12 mouse cellular contexts compared by ENCODE assay signal in the genomic region with DNA sequence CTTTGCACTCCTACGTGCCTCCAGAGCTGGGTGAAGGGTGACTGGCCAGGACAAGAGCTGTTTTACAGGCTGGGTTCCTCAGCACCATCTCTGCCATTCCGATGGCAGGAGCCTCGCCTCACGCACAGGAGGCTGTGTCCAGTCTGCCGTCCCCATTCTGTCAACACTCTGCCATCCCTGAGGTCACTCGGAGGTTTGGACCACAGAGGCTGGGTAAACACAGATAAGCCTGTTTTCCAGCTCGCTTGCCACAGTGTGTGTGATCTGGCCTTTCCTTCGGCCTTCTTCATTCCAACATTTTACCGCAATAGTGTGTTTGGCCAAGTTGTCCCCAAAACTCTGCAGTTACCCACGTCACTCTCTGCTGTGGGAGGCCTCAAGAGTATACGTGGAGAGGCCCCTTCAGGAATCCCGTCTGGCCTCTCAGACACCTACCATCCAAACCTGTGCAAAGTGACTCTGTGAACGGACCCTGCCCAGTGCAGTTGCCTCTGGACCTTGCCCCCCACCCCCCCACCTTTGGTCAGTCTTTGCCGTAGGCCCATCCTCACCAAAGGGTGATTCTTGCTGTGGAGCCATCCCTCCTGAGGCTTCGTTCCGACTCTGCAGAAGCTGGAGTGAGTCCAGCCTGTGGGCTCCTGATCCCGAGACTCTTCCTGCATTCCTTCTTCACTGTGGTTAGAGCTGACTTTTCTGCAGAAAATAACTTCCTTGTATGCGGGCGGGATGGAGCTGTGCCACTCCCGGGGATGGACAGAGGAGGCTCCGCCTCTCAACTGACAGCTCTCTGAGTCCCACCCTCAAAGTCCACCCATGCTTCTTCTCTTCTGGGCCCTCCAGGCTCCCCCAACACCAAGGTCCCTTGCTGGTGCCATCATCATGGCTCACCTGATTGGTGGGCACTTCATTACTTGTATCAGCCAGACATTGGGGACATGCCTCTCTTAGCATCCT. TPM values are rescaled to one million over a fixed set of nuclear protein-coding genes. Genes with fewer than 3 reads are reported as not detected.
DNase-seq lines count a peak whose midpoint lies in the region; ATAC-seq and TF ChIP-seq lines count a peak whose summit lies in the region.
"Had no signal": no experiment of that assay in that cellular context is flagged by ENCODE, and none has a peak within 500 bp of the region (broad histone marks: within the 10 kb centered on the region; RNA-seq: fewer than 3 reads in every experiment).

No protein-coding gene starts in this region.

- DNase-seq in cerebellum, adult 2 months = peak; percentile 58 to 70
- DNase-seq in cerebellum, adult 8-10 months = no peak
- no peak for DNase-seq in lung, embryonic 14.5 days
- no peak for DNase-seq in lung, postnatal 36 days
- DNase-seq in left cerebral cortex, postnatal 10 days (ENCODE audit: extremely low spot score in 1 of 2, low spot score in 2 of 2) = no peak
- DNase-seq in kidney, adult 8-10 months = no peak
- DNase-seq: adrenal gland, postnatal 10 days had no signal

- no peak for TF ChIP-seq POLR2A in cerebellum, adult 2 months (IDR thresholded peaks at IDR 0.05; ENCODE audit: borderline replicate concordance, insufficient read depth, low read length)

- peaks cover 62% of the 10 kb centered on the region for H3K4me1 ChIP-seq in cerebellum, adult 2 months (ENCODE audit: control insufficient read depth, insufficient read depth, low read length)
- H3K4me1 ChIP-seq in lung, embryonic 14.5 days (ENCODE audit: insufficient read depth) = peaks cover 6% of the 10 kb centered on the region; the same call in 1 of the 2 replicates
- H3K4me1 ChIP-seq in heart, embryonic 15.5 days (replicated peaks) = peaks cover 19% of the 10 kb centered on the region
- H3K4me1 ChIP-seq in stomach, embryonic 14.5 days (ENCODE audit: control insufficient read depth, insufficient read depth, low read length) = no peaks in the 10 kb centered on the region
- H3K4me1 ChIP-seq: limb, embryonic 15.5 days; midbrain, embryonic 15.5 days had no signal

- WGBS in cerebellum, adult 2 months = 50% methylated on average over 21 of the region's 21 CpGs
- WGBS in lung, embryonic 14.5 days = 32% methylated on average over 21 of the region's 21 CpGs
- 36% methylated on average over 21 of the region's 21 CpGs for WGBS in heart, embryonic 15.5 days
- 57% methylated on average over 21 of the region's 21 CpGs for WGBS in stomach, embryonic 14.5 days

- intact Hi-C loops in left cerebral cortex, postnatal 10 days (cut with DNase I) = no loop called here

- no peaks in the 10 kb centered on the region for H3K27me3 ChIP-seq in cerebellum, adult 2 months (ENCODE audit: control insufficient read depth, insufficient read depth, low read length)
- H3K27me3 ChIP-seq in lung, embryonic 14.5 days (ENCODE audit: insufficient read depth, low read length) = no peaks in the 10 kb centered on the region
- no peaks in the 10 kb centered on the region for H3K27me3 ChIP-seq in heart, embryonic 15.5 days
- H3K27me3 ChIP-seq in stomach, embryonic 14.5 days (ENCODE audit: control insufficient read depth, insufficient read depth, low read length) = no peaks in the 10 kb centered on the region
- H3K27me3 ChIP-seq: limb, embryonic 15.5 days; midbrain, embryonic 15.5 days had no signal

- no peaks in the 10 kb centered on the region for H3K9me3 ChIP-seq in lung, embryonic 14.5 days (ENCODE audit: low read depth, low read length)
- no peaks in the 10 kb centered on the region for H3K9me3 ChIP-seq in heart, embryonic 15.5 days (replicated peaks)
- no peaks in the 10 kb centered on the region for H3K9me3 ChIP-seq in stomach, embryonic 14.5 days (ENCODE audit: control insufficient read depth, low read depth, low read length)
- H3K9me3 ChIP-seq: limb, embryonic 15.5 days; midbrain, embryonic 15.5 days had no signal

- no peak overlapping the region for H3K9ac ChIP-seq in lung, embryonic 14.5 days
- no peak overlapping the region; the same call in 1 of the 2 replicates for H3K9ac ChIP-seq in heart, embryonic 15.5 days
- no peak overlapping the region for H3K9ac ChIP-seq in stomach, embryonic 14.5 days (replicated peaks; ENCODE audit: low read depth, low read length)
- H3K9ac ChIP-seq: limb, embryonic 15.5 days; midbrain, embryonic 15.5 days had no signal

- no peaks in the 10 kb centered on the region for H3K36me3 ChIP-seq in lung, embryonic 14.5 days (ENCODE audit: insufficient read depth)
- H3K36me3 ChIP-seq in heart, embryonic 15.5 days = no peaks in the 10 kb centered on the region
- H3K36me3 ChIP-seq in stomach, embryonic 14.5 days (ENCODE audit: control insufficient read depth, insufficient read depth, low read length) = no peaks in the 10 kb centered on the region
- H3K36me3 ChIP-seq: limb, embryonic 15.5 days; midbrain, embryonic 15.5 days had no signal

- no peak for TF ChIP-seq CTCF in cerebellum, adult 2 months (IDR thresholded peaks at IDR 0.05; ENCODE audit: borderline replicate concordance, insufficient read depth, low read depth, low read length)
- TF ChIP-seq CTCF in lung, embryonic 14.5 days (IDR thresholded peaks at IDR 0.05; ENCODE audit: low read depth) = no peak

- peak overlapping the region; percentile 78 for H3K27ac ChIP-seq in cerebellum, adult 2 months (ENCODE audit: insufficient read depth, low read length)
- no peak overlapping the region for H3K27ac ChIP-seq in lung, embryonic 14.5 days (ENCODE audit: low read depth)
- no peak overlapping the region for H3K27ac ChIP-seq in heart, embryonic 15.5 days
- no peak overlapping the region for H3K27ac ChIP-seq in stomach, embryonic 14.5 days (ENCODE audit: low read length)
- H3K27ac ChIP-seq: limb, embryonic 15.5 days; midbrain, embryonic 15.5 days had no signal

- H3K4me2 ChIP-seq in lung, embryonic 14.5 days = 0 out of 2 replicates have a peak overlapping the region, but pooled peaks have one; percentile 11
- H3K4me2 ChIP-seq in heart, embryonic 15.5 days = no peak overlapping the region
- H3K4me2 ChIP-seq in stomach, embryonic 14.5 days (replicated peaks; ENCODE audit: low read depth, low read length) = no peak overlapping the region
- H3K4me2 ChIP-seq: limb, embryonic 15.5 days; midbrain, embryonic 15.5 days had no signal

- peak; percentile 42; the same call in 1 of the 2 replicates for ATAC-seq in lung, embryonic 14.5 days (ENCODE audit: insufficient read depth)
- ATAC-seq in heart, embryonic 15.5 days (replicated peaks; ENCODE audit: insufficient number of reproducible peaks, insufficient read depth, low FRiP score, low read depth) = 0 out of 2 replicates have a peak, but pooled peaks have one; percentile 24
- ATAC-seq in stomach, embryonic 14.5 days (ENCODE audit: insufficient number of reproducible peaks, insufficient read depth, low FRiP score, low read depth) = peak; percentile 40; the same call in 1 of the 2 replicates
- ATAC-seq: inflammation-experienced regulatory T-cells, adult 6 months; midbrain, embryonic 15.5 days had no signal

- no peak overlapping the region for H3K4me3 ChIP-seq in cerebellum, adult 2 months (replicated peaks; ENCODE audit: insufficient read depth, low read depth, low read length)
- no peak overlapping the region for H3K4me3 ChIP-seq in lung, embryonic 14.5 days (ENCODE audit: low read depth, low read length)
- no peak overlapping the region for H3K4me3 ChIP-seq in heart, embryonic 15.5 days
- no peak overlapping the region for H3K4me3 ChIP-seq in stomach, embryonic 14.5 days (ENCODE audit: low read depth, low read length)
- H3K4me3 ChIP-seq: limb, embryonic 15.5 days; midbrain, embryonic 15.5 days had no signal

RNA-seq across cellular contexts. Expression of a gene that starts 9.7 kb away (rescaled TPM):
- polyA plus RNA-seq in cerebellum, adult 2 months (2012; rRNA removed) = 150 and 158 TPM in 2 replicates
- polyA plus RNA-seq in lung, embryonic 14.5 days (2014; fragmentation: Nextera tagmentation; extraction: Ambion mirVana) = 11.6 and 13.4 TPM in 2 replicates
- polyA plus RNA-seq in heart, embryonic 15.5 days (2015; fragmentation: Nextera tagmentation; extraction: Ambion mirVana) = 9.0 and 9.9 TPM in 2 replicates
- 20.7 and 24.5 TPM in 2 replicates for polyA plus RNA-seq in stomach, embryonic 14.5 days (2014; fragmentation: Nextera tagmentation; extraction: Ambion mirVana)
- 100 to 1,000 TPM; 280 to 298 TPM for total RNA-seq in left cerebral cortex, postnatal 10 days (2021)

Comparison
In these comparisons a context has a peak if more than half of its experiments do, and no peak if none do; other contexts are left out.
1. DNase-seq: peak in cerebellum, adult 2 months (2 of 2); none in cerebellum, adult 8-10 months (single experiment), lung, embryonic 14.5 days (single experiment), lung, postnatal 36 days (single experiment), left cerebral cortex, postnatal 10 days (0 of 2) and kidney, adult 8-10 months (0 of 2).
2. Peak in every context shown above with its lines, with median percentiles within 50 percentile points of each other: ATAC-seq.